Mouse (Mus musculus) embryonic facial prominence, embryonic 13.5 days (tissue): ENCODE results near the gene Pttg1. TPM values are rescaled to one million over a fixed set of nuclear protein-coding genes. Genes with fewer than 3 reads are reported as not detected.

Experiments
- ATAC-seq: fragments of 200-750 bp; cut with Nextera tagmentation; 2 replicates; pipeline ENCODE4 v1.8.0; 2017; ENCODE audit warnings: low read depth; ENCODE audit not compliant: insufficient number of reproducible peaks, insufficient read depth, low FRiP score, low TSS enrichment
- H3K27ac ChIP-seq: fragments of 300-500 bp; sonication (generic); 2 replicates; pipeline ENCODE4 v1.5.1; 2015; ENCODE audit warnings: moderate library complexity, mild to moderate bottlenecking, inconsistent platforms
- H3K27me3 ChIP-seq: fragments of 300-500 bp; sonication (generic); 2 replicates; pipeline ENCODE4 v1.6.1; 2015; ENCODE audit warnings: mild to moderate bottlenecking, inconsistent platforms
- H3K36me3 ChIP-seq: fragments of 300-500 bp; sonication (generic); 2 replicates; pipeline ENCODE4 v1.6.1; 2015; ENCODE audit warnings: mild to moderate bottlenecking, inconsistent platforms
- H3K4me1 ChIP-seq: fragments of 300-500 bp; sonication (generic); 2 replicates; pipeline ENCODE4 v1.6.1; 2015; ENCODE audit warnings: inconsistent platforms
- H3K4me2 ChIP-seq: fragments of 300-500 bp; sonication (generic); 2 replicates; pipeline ENCODE4 v1.6.1; 2015; ENCODE audit warnings: moderate library complexity, mild to moderate bottlenecking, inconsistent platforms
- H3K4me3 ChIP-seq: fragments of 300-500 bp; sonication (generic); 2 replicates; pipeline ENCODE4 v1.5.1; 2015; ENCODE audit warnings: mild to moderate bottlenecking, inconsistent platforms
- H3K9ac ChIP-seq: fragments of 300-500 bp; sonication (generic); 2 replicates; pipeline ENCODE4 v1.6.1; 2015; ENCODE audit warnings: mild to moderate bottlenecking, inconsistent platforms
- H3K9me3 ChIP-seq: fragments of 300-500 bp; sonication (generic); 2 replicates; pipeline ENCODE4 v1.6.1; 2016; ENCODE audit warnings: inconsistent platforms
- WGBS: fragments of 180-500 bp; shearing (Covaris S2); methylation state at CpG from one replicate; pipeline ENCODE4 v1.1.7; 2015; ENCODE audit warnings: mixed read lengths; 5-methylcytosine and 5-hydroxymethylcytosine counted together
- polyA plus RNA-seq: library from polyadenylated mRNA; unstranded; fragments of >200 nt; fragmentation: Nextera tagmentation; extraction: Ambion mirVana; gene quantifications from 2 replicates; pipeline ENCODE4 v1.2.1, GENCODE M21; 2015

Pttg1 gene
- polyA plus RNA-seq, result 116 and 118 TPM in 2 replicates

GRCm38 (mm10) chr11:43425824-43426413 lies at the start of gene Pttg1:
Gene Pttg1, minus strand, starts transcription at chr11:43426251.
- Histone ChIP-seq H3K4me1 (0 out of 2 replicates have a peak, but pooled peaks cover 3% of the 10 kb centered on the region), H3K27ac (peak within 1 kb of the TSS; percentile 64), H3K4me3 (peak within 1 kb of the TSS; percentile 61), H3K27me3 (no peaks in the 10 kb centered on the region), H3K9ac (peak within 1 kb of the TSS; percentile 80), H3K9me3 (no peaks in the 10 kb centered on the region), H3K4me2 (peak within 1 kb of the TSS; percentile 59), H3K36me3 (peaks cover 21% of the 10 kb centered on the region; the same call in 1 of the 2 replicates)
- WGBS, result 3% methylated on average over 27 of the region's 27 CpGs
- ATAC-seq, result peak; percentile 87

GRCm38 (mm10) chr11:43474225-43474774 lies 48.2 kb upstream of the Pttg1 start, which contains the start of gene C1qtnf2:
Gene C1qtnf2, plus strand, starts transcription at chr11:43474276.
- 4% methylated on average over 24 of the region's 24 CpGs for WGBS
- peaks cover 24% of the 10 kb centered on the region for H3K4me1 ChIP-seq
- no peak within 1 kb of the TSS for H3K27ac ChIP-seq
- H3K4me2 ChIP-seq, result peak within 1 kb of the TSS; percentile 65
- ATAC-seq, result 0 out of 2 replicates have a peak, but pooled peaks have one; percentile 56
- H3K9me3 ChIP-seq, result no peaks in the 10 kb centered on the region
- no peaks in the 10 kb centered on the region; the same call in none of the 2 replicates for H3K27me3 ChIP-seq
- peak within 1 kb of the TSS; percentile 38 for H3K4me3 ChIP-seq
- H3K36me3 ChIP-seq, result no peaks in the 10 kb centered on the region
- H3K9ac ChIP-seq, result peak within 1 kb of the TSS; percentile 62

GRCm38 (mm10) chr11:43473635-43474224 lies 47.7 kb upstream of the Pttg1 start:
- Histone ChIP-seq H3K27ac (no peak overlapping the region), H3K36me3 (no peaks in the 10 kb centered on the region), H3K4me1 (peaks cover 18% of the 10 kb centered on the region), H3K4me2 (peak overlapping the region; percentile 65), H3K27me3 (no peaks in the 10 kb centered on the region; the same call in none of the 2 replicates), H3K4me3 (peak overlapping the region; percentile 38), H3K9me3 (no peaks in the 10 kb centered on the region), H3K9ac (peak overlapping the region; percentile 62)
- ATAC-seq, result no peak
- WGBS, result 52% methylated on average over 15 of the region's 15 CpGs

GRCm38 (mm10) chr11:43473115-43473514 lies 47.1 kb upstream of the Pttg1 start:
- Histone ChIP-seq H3K4me3 (no peak overlapping the region), H3K9ac (no peak overlapping the region), H3K27me3 (no peaks in the 10 kb centered on the region; the same call in none of the 2 replicates), H3K4me2 (no peak overlapping the region), H3K4me1 (peaks cover 17% of the 10 kb centered on the region), H3K9me3 (no peaks in the 10 kb centered on the region), H3K36me3 (no peaks in the 10 kb centered on the region), H3K27ac (no peak overlapping the region)
- 39% methylated on average over 1 of the region's 1 CpGs for WGBS
- no peak for ATAC-seq

GRCm38 (mm10) chr11:43470881-43471820 lies 45.1 kb upstream of the Pttg1 start:
- Histone ChIP-seq H3K36me3 (no peaks in the 10 kb centered on the region), H3K4me2 (no peak overlapping the region), H3K4me1 (peaks cover 17% of the 10 kb centered on the region), H3K9me3 (no peaks in the 10 kb centered on the region), H3K4me3 (no peak overlapping the region), H3K27ac (no peak overlapping the region), H3K27me3 (no peaks in the 10 kb centered on the region; the same call in none of the 2 replicates), H3K9ac (no peak overlapping the region)
- WGBS, result 69% methylated on average over 6 of the region's 6 CpGs
- no peak for ATAC-seq

GRCm38 (mm10) chr11:43470118-43470517 lies 44.1 kb upstream of the Pttg1 start:
- H3K4me1 ChIP-seq, result peaks cover 16% of the 10 kb centered on the region
- H3K36me3 ChIP-seq, result no peaks in the 10 kb centered on the region
- H3K9ac ChIP-seq, result no peak overlapping the region
- 34% methylated on average over 5 of the region's 5 CpGs for WGBS
- H3K4me3 ChIP-seq, result no peak overlapping the region
- no peak overlapping the region for H3K4me2 ChIP-seq
- no peaks in the 10 kb centered on the region for H3K9me3 ChIP-seq
- H3K27ac ChIP-seq, result no peak overlapping the region
- ATAC-seq, result no peak
- no peaks in the 10 kb centered on the region; the same call in none of the 2 replicates for H3K27me3 ChIP-seq

- no peaks in the 10 kb centered on the region for H3K27me3 ChIP-seq
- H3K36me3 ChIP-seq, result no peaks in the 10 kb centered on the region
- no peaks in the 10 kb centered on the region for H3K9me3 ChIP-seq
- no peaks in the 10 kb centered on the region for H3K4me1 ChIP-seq
- H3K9ac ChIP-seq, result no peak overlapping the region
- H3K4me2 ChIP-seq, result no peak overlapping the region
- WGBS, result 93% methylated on average over 25 of the region's 25 CpGs
- no peak for ATAC-seq
- H3K27ac ChIP-seq, result no peak overlapping the region
- H3K4me3 ChIP-seq, result no peak overlapping the region
These were observed 37.2 kb upstream of the Pttg1 start for GRCm38 (mm10) chr11:43463204-43463603.

- WGBS, result 63% methylated on average over 2 of the region's 2 CpGs
- H3K36me3 ChIP-seq, result peaks cover 8% of the 10 kb centered on the region
- ATAC-seq, result no peak
These were observed 26.2 kb upstream of the Pttg1 start for GRCm38 (mm10) chr11:43452266-43452665.

GRCm38 (mm10) chr11:43451322-43451721 lies 25.3 kb upstream of the Pttg1 start:
- H3K36me3 ChIP-seq, result peaks cover 16% of the 10 kb centered on the region
- WGBS, result 67% methylated on average over 4 of the region's 4 CpGs
- H3K9me3 ChIP-seq, result no peaks in the 10 kb centered on the region
- H3K4me2 ChIP-seq, result no peak overlapping the region
- no peaks in the 10 kb centered on the region for H3K27me3 ChIP-seq
- H3K27ac ChIP-seq, result no peak overlapping the region
- H3K9ac ChIP-seq, result no peak overlapping the region
- no peak overlapping the region for H3K4me3 ChIP-seq
- ATAC-seq, result no peak
- H3K4me1 ChIP-seq, result no peaks in the 10 kb centered on the region

More at GRCm38 (mm10) chr11:43452266-43452665, 26.2 kb upstream of the Pttg1 start:
- Histone ChIP-seq H3K27me3 (no peaks in the 10 kb centered on the region), H3K4me2 (no peak overlapping the region), H3K9ac (no peak overlapping the region), H3K4me1 (no peaks in the 10 kb centered on the region), H3K4me3 (no peak overlapping the region), H3K9me3 (no peaks in the 10 kb centered on the region), H3K27ac (no peak overlapping the region)

- H3K4me2 ChIP-seq, result no peak overlapping the region
- 84% methylated on average over 2 of the region's 2 CpGs for WGBS
- H3K27ac ChIP-seq, result no peak overlapping the region
- ATAC-seq, result no peak
- no peak overlapping the region for H3K9ac ChIP-seq
- no peaks in the 10 kb centered on the region for H3K9me3 ChIP-seq
- peaks cover 30% of the 10 kb centered on the region for H3K36me3 ChIP-seq
- no peaks in the 10 kb centered on the region for H3K4me1 ChIP-seq
- H3K4me3 ChIP-seq, result no peak overlapping the region
- no peaks in the 10 kb centered on the region for H3K27me3 ChIP-seq
These were observed 23.9 kb upstream of the Pttg1 start for GRCm38 (mm10) chr11:43449916-43450315.

- no peak overlapping the region for H3K4me3 ChIP-seq
- no peak for ATAC-seq
- H3K36me3 ChIP-seq, result peaks cover 96% of the 10 kb centered on the region
- no peaks in the 10 kb centered on the region for H3K9me3 ChIP-seq
- H3K4me1 ChIP-seq, result no peaks in the 10 kb centered on the region
- no peak overlapping the region for H3K9ac ChIP-seq
- WGBS, result 95% methylated on average over 13 of the region's 13 CpGs
- no peaks in the 10 kb centered on the region for H3K27me3 ChIP-seq
- H3K4me2 ChIP-seq, result no peak overlapping the region
- no peak overlapping the region for H3K27ac ChIP-seq
These were observed 17.1 kb upstream of the Pttg1 start for GRCm38 (mm10) chr11:43443183-43443582.
